Mouse (Mus musculus): Measurements from ENCODE around the gene Defa36.
"Not testable (repeated sequence)": the region's sequence is repeated elsewhere in the genome, so short reads cannot be mapped to it uniquely, and the experiment has no call there.

Defa36 gene

GRCm38 (mm10) chr8:21427111-21427510 lies at the start of gene Defa36:
Defa36 (plus strand) TSS chr8:21427411.
- DNase-seq = not testable (repeated sequence)

DNA sequence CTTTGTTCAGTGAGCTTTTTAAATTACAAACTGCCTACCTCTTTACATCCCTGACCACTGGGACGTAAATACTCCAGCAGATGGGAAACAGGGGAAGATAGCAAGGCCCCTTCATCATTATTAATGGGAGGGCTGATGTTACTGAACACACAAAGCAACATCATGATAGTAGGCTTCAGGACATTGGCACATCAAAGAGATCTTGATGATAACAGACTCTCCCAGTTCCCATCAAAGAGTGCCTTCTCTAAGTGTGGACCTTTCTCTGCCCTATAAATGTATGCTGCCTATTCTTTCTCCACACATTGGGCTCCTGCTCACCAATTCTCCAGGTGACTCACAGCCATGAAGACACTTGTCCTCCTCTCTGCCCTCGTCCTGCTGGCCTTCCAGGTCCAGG lies 49.0 kb upstream of the Defa36 start, which contains the start of gene Defa2:
Gene Defa2 (plus strand): TSS at position 301 of the 400 bp plus-strand sequence.
- DNase-seq = not testable (repeated sequence)

- not testable (repeated sequence) for DNase-seq
Observed at GRCm38 (mm10) chr8:21391511-21391910, 35.7 kb upstream of the Defa36 start, which contains the start of gene Defa33. Defa33 (plus strand) TSS chr8:21391811.

- not testable (repeated sequence) for DNase-seq
Observed at GRCm38 (mm10) chr8:21456460-21456859, 29.2 kb downstream of the Defa36 start, which contains the start of gene Gm7849. Gm7849 (minus strand) TSS chr8:21456560.
